Mouse (Mus musculus): ENCODE data around the gene Lingo1. TPM values are rescaled to one million over a fixed set of nuclear protein-coding genes. Genes with fewer than 3 reads are reported as not detected.

The Lingo1 gene
- total and polyA plus RNA-seq, 3 experiments = not detected

DNA sequence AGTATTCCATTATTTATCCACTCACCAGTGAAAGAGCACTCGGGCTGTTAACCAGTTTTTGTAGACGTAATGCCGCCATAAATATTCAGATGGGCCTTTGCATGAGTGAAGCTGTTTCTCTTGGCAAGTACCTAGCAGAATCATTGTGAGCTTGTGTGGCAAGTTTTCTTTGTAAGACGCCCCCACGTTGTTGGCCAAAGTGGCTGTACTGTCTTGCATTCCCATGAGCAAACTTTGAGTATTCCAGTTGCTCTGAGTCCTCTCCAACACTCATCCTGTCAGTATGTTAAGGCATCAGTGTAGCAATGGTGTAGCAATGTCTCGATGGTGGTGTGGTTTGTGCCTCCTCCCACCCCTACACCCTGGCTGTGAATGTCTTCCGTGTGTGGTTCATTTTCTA lies 120.6 kb downstream of the Lingo1 start:
- H3K4me3 ChIP-seq (replicated peaks in 1 of 3; ENCODE audit: low read depth in 2 of 3, low read length in 2 of 3, poor library complexity in 1 of 3) = no peak overlapping the region
- H3K9ac ChIP-seq (ENCODE audit: insufficient read depth, low read depth) = no peak overlapping the region
- H3K4me1 ChIP-seq (ENCODE audit: control insufficient read depth in 1 of 2, insufficient read depth in 2 of 2) = no peaks in the 10 kb centered on the region
- in situ Hi-C loops (cut with MboI; ENCODE audit: low pct_ligation_motif_present, low pct_unique_long_range_greater_than_20kb, low sequenced_read_pairs) (no loop called here), dilution Hi-C loops (cut with MboI; ENCODE audit: extremely low pct_ligation_motif_present, extremely low pct_unique_long_range_greater_than_20kb, low sequenced_read_pairs) (no loop called here)
- H3K4me2 ChIP-seq (ENCODE audit: insufficient read depth, low read depth, poor library complexity, severe bottlenecking) = no peak overlapping the region
- no peaks in the 10 kb centered on the region for H3K36me3 ChIP-seq (replicated peaks in 1 of 2; ENCODE audit: control insufficient read depth in 1 of 2, insufficient read depth in 1 of 2, low read length in 1 of 2)
- H3K79me2 ChIP-seq (replicated peaks; ENCODE audit: control insufficient read depth, extremely low read depth, insufficient read depth, poor library complexity, severe bottlenecking) = no peaks in the 10 kb centered on the region
- TF ChIP-seq UBTF (IDR thresholded peaks at IDR 0.05; ENCODE audit: low read depth, low read length) (no peak), CHD2 (IDR thresholded peaks at IDR 0.05; ENCODE audit: low read length) (no peak), MXI1 (IDR thresholded peaks at IDR 0.05; ENCODE audit: low read depth, low read length) (no peak), CHD1 (IDR thresholded peaks at IDR 0.05; ENCODE audit: low read depth, low read length) (no peak), ELF1 (IDR thresholded peaks at IDR 0.05; ENCODE audit: low read depth, low read length) (no peak), USF2 (conservative IDR thresholded peaks at IDR 0.05; ENCODE audit: low read depth, low read length) (no peak), MEF2A (IDR thresholded peaks at IDR 0.05; ENCODE audit: borderline replicate concordance, low read depth, low read length) (no peak), POLR2AphosphoS2 (IDR thresholded peaks at IDR 0.05; ENCODE audit: low read depth, low read length) (no peak)
- no peak overlapping the region for H3K27ac ChIP-seq (ENCODE audit: insufficient read depth, low read depth)
- peaks cover 7% of the 10 kb centered on the region for H3K9me3 ChIP-seq (replicated peaks; ENCODE audit: low read length)
- DNase-seq (ENCODE audit: extremely low read depth) = no peak
- peaks cover 74% of the 10 kb centered on the region for H3K27me3 ChIP-seq (replicated peaks)

DNA sequence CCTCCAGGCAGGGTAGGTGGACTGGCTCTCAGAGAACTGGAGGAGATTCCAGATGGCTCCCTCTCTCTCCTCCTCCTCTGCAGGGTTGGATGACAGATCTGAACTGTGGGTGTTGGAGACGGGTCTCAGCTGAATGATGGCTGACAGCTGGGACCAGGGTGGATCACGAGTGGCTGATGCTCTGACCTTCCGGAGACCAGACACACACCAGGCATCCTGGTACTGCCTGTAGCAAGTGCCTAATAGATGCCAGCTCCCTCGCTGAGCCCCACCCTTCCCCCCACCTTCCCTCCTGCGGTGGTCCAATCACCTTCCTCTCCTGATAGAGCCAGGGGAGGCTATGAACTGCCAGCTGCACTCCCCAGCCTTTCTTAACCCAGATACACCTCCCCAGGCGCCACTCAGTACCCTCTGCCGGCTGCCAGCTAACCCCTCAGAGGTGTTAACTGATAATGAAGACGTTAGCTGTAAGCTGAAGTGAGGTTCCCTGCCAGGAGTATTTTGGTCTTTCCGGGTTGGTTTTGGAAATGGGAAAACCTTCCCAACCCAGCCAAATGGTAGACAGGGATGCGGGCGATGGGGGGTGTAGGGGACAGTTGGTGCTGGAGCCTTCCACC lies 126.6 kb downstream of the Lingo1 start:
- TF ChIP-seq GABPA (IDR thresholded peaks at IDR 0.05; ENCODE audit: insufficient replicate concordance, low read depth, low read length) (no peak), UBTF (IDR thresholded peaks at IDR 0.05; ENCODE audit: low read depth, low read length) (no peak), ELF1 (IDR thresholded peaks at IDR 0.05; ENCODE audit: low read depth, low read length) (no peak), MAFK (IDR thresholded peaks at IDR 0.05; ENCODE audit: insufficient replicate concordance, low read length) (no peak), ZKSCAN1 (IDR thresholded peaks at IDR 0.05; ENCODE audit: borderline replicate concordance, low read depth, low read length) (no peak), RAD21 (IDR thresholded peaks at IDR 0.05; ENCODE audit: low read depth, low read length) (no peak), USF2 (conservative IDR thresholded peaks at IDR 0.05; ENCODE audit: low read depth, low read length) (no peak), KAT2A (IDR thresholded peaks at IDR 0.05; ENCODE audit: insufficient replicate concordance, low read length) (no peak), JUND (conservative IDR thresholded peaks at IDR 0.05; ENCODE audit: low read depth, low read length) (no peak), RCOR1 (conservative IDR thresholded peaks at IDR 0.05; ENCODE audit: low read depth, low read length) (no peak), EP300 (IDR thresholded peaks at IDR 0.05; ENCODE audit: low read length) (no peak), ZNF384 (IDR thresholded peaks at IDR 0.05; ENCODE audit: low read depth, low read length) (no peak), NRF1 (IDR thresholded peaks at IDR 0.05; ENCODE audit: low read depth, low read length) (no peak)
- Histone ChIP-seq H3K27me3 (replicated peaks) (peaks cover 93% of the 10 kb centered on the region), H3K4me2 (ENCODE audit: insufficient read depth, low read depth, poor library complexity, severe bottlenecking) (no peak overlapping the region), H3K79me2 (replicated peaks; ENCODE audit: control insufficient read depth, extremely low read depth, insufficient read depth, poor library complexity, severe bottlenecking) (no peaks in the 10 kb centered on the region), H3K4me3 (replicated peaks in 1 of 3; ENCODE audit: low read depth in 2 of 3, low read length in 2 of 3, poor library complexity in 1 of 3) (no peak overlapping the region), H3K9me3 (replicated peaks; ENCODE audit: low read length) (peaks cover 5% of the 10 kb centered on the region), H3K4me1 (ENCODE audit: control insufficient read depth in 1 of 2, insufficient read depth in 2 of 2) (no peaks in the 10 kb centered on the region), H3K9ac (ENCODE audit: insufficient read depth, low read depth) (no peak overlapping the region), H3K36me3 (replicated peaks in 1 of 2; ENCODE audit: control insufficient read depth in 1 of 2, insufficient read depth in 1 of 2, low read length in 1 of 2) (no peaks in the 10 kb centered on the region), H3K27ac (ENCODE audit: insufficient read depth, low read depth) (no peak overlapping the region)
- in situ Hi-C loops (cut with MboI; ENCODE audit: low pct_ligation_motif_present, low pct_unique_long_range_greater_than_20kb, low sequenced_read_pairs) (no loop called here), dilution Hi-C loops (cut with MboI; ENCODE audit: extremely low pct_ligation_motif_present, extremely low pct_unique_long_range_greater_than_20kb, low sequenced_read_pairs) (no loop called here)
- no peak for DNase-seq (ENCODE audit: extremely low read depth)
